Mouse (Mus musculus): Measurements from ENCODE around the gene Susd4.

Susd4 gene

DNA sequence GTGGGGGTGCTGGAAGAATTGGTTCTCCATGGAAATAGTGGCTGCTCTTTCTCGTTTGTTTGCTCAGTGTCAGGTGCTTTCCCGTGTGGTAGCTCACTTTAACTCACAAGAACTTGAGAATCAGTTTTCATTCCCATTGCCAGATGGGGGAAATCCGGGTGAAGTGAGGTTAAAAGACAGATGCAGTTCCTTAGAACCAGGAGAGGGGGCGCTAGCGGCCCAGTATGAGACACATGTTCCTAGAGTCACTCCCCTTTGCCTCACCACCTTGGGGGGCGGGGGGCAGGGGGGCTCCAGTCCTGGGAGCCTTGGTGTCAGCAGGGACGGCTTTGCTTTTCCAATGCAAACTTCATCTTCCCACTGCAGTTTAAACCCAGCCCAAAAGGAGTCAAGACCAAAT is 23.4 kb downstream of the Susd4 start:
- no peak for DNase-seq (ENCODE audit: low spot score)

DNA sequence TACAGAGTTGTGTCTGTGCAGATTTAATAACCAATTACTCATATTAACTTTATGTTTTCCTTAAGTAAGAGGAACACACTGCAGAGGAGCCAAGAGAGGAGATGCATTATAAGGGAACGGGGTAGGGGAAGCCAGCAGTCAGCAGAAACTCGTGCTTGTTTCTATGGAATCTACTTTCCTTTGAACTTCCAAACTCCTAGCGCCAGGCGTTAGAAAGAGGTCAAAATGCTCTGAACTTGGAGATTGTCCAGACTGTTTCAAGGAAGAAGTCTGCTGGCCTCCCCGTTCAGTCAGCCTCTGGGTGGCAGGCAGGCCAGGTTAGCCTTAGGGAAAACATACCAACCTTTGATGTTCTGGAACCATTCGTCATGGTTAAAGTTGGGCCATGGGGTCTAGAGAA is 25.2 kb downstream of the Susd4 start:
- no peak for DNase-seq (ENCODE audit: low spot score)

DNA sequence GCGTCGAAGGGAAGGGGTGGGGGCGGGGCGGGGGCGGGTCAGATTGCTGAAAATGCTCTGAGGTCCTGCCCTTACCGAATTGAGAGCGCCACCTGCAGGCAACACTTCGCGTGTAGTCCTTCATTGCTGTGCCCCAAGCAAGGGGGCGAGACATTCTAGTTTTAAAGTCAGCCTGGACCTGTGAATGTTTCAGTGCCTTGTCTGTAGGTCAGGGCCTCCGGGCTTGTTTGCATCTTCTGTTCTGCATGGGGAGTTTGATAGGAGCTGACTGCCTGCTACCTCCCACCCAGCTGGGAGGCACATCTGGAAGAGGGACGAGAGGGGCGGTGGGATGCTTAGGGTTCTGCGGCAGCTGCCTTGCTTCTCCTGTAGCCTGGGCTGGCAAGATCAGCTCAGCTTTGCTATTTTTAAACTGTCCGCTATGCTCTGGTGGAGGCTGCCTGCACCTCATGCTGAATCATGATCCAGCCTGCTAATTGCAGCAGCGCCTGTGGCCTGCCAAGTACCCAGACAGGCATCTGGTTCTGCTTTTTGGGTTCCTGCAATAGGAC is 28.9 kb downstream of the Susd4 start:
- peak; percentile 38 for DNase-seq (ENCODE audit: low spot score)

DNA sequence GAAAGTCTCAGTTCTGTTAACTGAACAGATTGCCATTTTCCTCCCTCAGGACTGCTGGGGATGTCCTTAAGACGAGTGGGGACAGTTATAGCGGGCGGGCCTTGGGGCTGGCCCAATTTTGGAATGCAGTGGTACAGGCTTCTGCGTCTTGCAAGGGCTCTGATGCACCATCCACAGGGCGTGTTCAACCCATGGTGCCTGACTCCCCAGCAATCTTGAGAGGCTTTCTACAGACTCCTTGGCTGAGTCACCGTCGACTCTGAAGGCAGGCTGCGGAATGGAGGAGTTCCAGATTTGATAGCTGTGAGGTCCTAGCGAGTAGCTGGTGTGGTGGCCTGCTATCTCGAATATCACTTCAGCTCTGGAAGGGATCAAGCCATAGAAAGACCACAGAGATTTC is 30.6 kb downstream of the Susd4 start:
- no peak for DNase-seq (ENCODE audit: low spot score)

DNA sequence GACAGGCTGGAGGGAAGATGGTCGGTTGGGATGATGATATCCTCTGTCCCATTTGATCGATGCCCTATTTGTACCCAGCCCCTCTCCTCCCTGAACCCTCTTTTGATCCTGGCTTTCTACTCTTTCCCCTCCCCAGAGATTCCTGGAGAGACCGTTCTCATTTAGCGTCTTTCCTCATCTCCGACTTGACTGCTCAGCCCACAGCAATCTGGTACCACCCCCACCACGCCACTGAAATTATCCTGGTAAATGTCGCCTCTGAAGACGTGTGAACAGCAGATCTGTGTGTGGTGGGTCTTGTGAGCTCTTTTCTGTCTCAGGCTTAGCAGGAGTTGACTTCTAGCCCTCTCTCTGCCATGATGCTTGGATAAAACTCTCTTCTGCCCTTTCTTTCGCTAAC is 31.0 kb downstream of the Susd4 start:
- no peak for DNase-seq (ENCODE audit: low spot score)

DNA sequence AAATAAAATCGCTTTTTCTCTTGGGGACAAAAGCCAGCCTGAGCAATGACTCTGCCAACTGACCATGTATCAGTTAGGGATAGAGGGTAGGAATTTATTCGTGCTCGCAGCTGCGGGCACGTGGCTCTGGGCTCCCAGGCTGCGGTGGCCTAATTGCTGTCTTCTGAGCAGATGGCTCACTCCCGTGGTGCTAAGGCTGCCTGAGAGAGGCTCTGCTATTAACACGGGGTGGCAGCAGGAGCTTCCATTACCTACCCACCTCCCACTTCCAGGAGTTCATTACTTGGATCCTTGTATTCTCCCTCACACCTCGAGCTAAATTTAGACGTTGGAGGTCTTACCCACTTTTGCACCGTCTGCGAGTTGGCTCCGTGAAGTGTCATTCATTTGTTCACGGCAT is 33.4 kb downstream of the Susd4 start:
- DNase-seq (ENCODE audit: low spot score), result no peak

DNA sequence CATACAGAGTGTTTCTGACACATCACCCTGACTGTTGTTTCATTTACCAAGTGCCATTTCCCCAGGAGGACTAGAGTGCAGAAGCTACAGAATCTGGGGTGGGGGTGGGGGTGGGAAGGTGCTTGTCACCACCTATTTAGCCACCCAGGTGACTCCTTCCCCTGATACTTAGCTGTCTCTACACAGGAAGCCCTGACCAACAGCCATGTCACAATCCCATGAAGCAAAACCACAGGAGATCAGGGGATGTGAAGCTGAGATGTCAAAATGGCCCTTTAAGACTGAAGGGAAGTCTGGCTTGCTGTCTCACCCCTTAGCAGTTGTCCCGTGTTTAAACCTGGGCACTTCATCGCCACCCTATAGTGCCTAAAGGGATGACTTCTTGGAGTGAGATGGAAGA is 37.9 kb downstream of the Susd4 start:
- no peak for DNase-seq (ENCODE audit: low spot score)

DNA sequence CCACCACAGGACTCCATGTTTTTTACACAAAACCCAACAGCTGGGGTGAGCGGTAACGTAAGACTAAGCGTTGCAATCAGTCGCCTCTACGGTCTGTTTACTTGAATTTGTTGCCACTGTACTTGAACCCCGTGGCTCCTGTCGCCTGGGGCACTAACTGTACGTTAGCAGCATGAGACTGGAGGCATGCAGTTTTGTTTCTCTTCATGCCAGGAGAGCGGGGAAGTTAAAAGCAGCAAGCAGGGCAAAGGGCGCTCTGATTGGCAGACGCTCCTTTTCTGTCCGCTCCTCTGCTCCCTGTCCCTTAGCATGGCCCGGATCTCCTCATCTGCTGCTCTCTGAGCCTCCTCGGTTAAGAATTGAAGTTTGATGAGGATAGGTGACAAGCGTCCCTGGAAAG is 39.2 kb downstream of the Susd4 start:
- no peak for DNase-seq (ENCODE audit: low spot score)

DNA sequence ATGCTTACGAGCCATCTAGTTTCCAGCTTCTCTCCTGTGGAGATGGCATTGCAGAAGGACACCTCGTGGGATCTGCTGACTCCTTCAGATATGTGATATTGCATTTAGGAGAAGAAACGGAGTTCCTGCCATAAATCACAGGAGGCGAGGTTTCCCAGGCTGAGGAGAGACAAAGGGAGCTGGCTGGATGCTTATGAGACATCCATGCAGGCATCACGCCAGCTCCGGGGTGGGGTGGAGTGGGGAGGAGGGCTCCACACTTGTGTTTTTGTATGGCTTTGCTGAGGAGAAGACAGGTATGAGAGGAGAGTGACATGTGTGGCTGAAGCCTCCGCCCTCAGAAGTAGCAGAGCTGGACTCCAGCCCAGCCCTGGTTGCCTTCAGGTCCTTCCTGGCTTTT is 50.3 kb downstream of the Susd4 start:
- DNase-seq (ENCODE audit: low spot score), result no peak

DNA sequence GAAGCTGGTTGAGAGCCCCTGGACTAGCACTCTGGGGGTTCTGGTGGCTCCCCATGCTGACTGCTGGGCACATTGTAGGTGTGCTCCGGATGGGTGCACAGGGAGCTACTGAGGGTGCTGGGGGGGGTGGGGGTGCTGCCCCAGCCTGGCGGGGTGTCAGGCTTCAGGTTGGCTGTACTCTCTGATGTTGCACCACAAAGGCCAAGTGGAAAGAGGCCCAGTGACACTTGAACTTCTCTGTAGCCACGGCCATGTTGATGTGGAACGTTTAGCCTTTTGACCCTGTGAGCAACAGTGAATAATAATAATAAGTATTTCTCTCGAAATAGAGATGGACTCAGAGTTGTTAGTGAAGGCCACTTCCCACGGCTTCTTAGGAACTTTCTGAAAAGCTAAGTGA is 50.9 kb downstream of the Susd4 start:
- no peak for DNase-seq (ENCODE audit: low spot score)

DNA sequence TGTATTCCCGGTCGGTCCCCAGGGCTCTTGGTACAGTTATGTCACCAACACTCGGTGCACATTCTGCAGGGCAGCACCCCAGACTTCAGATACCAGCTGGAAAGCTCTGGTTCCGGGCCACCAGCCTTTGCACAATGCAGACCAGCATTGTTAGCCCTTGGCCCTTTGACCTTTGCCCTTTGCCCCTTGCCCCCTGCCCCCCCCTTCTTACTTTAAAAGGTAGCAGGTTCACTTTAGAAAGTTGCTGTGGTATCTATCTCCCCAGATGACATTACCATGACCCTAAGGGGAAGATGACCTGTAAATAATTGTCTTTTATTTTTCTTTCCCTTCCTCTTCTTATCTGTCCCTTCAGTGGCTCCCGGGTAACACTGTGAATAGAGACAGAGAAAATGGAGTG is 53.4 kb downstream of the Susd4 start:
- no peak for DNase-seq (ENCODE audit: low spot score)

DNA sequence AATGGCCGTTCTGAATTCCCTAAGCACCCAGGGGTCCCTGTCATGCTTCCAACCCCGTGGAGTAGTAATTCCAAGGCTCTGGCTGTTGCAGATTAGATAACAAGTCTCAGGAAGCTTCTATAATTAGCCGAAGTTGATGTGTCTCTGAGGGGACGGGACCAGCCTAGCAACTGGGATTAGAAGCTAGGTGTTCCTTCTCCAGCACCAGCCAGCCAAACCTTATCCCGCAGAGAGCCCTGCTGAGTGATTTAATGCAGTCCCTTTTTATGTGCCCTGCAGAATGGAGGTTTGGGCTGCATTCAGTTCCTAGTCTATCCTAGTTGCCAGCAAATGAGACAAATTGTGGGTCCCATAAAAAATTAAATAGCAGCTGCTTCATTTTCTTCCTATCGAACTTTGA is 54.0 kb downstream of the Susd4 start:
- no peak for DNase-seq (ENCODE audit: low spot score)

DNA sequence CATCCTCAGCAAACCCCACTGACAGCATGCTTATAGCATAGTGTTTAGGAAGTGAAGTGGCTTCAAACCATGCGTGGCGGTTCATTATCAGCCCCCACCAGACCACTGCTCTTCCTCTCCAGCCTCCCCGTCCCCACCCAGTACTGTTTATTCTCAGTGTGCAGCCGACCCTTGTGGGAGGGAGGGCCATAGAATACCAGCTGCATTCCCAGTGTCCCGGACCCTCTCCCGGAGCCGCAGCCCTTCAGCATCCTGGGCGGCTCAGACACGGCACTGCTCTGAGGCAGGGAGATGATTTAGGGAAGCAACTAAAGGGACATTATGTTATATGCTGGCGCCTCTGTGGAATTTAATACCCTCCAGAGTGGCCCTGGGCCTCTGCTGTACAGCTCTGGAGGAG is 55.3 kb downstream of the Susd4 start:
- no peak for DNase-seq (ENCODE audit: low spot score)

DNA sequence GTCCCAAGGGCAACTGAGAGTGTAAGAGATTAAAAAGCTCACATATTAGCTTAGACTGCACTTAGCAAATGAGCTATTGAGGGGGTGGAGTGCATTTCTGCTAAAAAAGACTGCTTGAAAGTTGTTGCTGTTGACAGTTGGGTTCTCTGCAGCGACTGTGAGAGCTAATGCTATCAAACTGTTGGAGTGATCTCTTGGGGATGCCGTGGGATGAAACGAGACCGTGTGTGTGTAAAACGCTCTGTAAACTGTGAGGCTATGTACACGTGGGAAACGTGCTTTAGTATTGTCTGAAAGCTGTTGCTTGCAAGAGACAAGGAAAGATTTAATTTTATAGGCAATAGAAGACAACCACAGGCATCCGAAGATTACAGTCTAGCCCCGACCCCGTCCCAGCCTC is 59.1 kb downstream of the Susd4 start:
- DNase-seq (ENCODE audit: low spot score), result no peak

DNA sequence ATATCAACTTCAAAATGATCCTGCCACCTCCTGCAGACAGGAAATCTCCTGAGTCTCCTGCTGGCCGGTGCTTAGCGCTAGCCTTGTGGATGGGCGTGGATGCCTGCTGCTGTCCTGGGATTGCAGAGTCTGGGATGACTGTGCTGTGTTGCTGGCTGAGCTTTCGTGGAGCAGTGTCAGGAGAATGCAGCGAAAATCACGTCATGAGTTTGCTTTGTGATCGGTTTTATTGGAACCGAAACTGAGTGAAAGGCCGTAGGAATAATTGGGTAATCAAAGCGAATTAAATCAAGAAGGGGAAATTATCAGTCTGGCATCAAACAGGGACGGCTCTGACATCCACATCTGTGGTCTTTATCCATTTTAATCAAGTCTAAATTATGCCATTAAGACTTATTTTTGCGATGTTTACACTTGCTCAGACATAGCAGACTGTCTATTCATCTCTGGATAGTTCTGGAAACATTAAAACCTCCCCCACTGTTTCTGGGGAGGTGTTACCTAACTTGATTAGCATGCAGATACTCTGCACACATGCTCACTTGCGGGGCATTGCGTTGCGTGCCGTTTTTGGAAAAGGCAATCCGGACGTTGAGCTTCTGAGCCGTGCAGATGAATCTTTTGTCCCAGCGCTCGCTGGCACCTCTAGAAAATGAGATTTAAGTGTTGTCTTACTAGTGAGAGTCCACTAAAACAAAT is 60.2 kb downstream of the Susd4 start:
- DNase-seq (ENCODE audit: low spot score), result no peak

DNA sequence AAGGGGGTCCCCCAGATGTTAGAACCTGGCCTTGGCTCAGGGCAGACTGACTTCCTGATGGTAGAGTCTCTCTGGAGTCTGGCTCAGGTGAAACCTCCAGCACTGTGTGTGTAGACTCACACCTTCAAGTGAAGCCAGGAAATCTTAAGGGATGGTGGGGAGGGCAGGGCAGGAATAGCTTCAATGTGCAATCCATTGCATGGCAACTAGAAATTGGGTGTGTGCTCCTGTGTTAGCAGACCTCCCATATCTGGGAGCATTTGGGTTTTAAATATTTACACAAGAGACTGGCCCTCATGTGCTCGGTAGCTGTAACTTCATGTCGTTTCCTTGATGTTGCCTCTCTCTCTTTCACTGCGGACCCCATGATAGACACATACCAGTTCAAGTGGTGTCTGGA is 62.9 kb downstream of the Susd4 start:
- no peak for DNase-seq (ENCODE audit: low spot score)

DNA sequence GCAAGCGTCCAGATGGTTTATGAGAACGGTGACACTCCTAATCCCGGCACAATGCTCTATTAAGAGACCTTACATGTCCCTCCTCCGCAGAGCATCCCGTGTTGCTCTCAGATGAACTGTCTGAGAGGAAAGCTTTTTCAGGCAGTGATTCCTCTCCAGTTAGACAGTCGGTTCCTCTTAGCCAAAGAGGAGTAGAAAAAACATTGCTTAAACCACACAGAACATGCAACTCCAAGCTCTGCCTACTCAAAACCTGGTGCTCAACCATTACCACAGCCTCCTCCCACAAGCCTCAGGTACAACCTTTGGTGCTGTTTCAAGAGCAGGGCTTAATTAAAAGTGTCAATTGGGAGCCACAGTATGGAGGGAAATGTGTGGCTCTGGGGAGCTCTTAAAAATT is 74.4 kb downstream of the Susd4 start:
- DNase-seq (ENCODE audit: low spot score), result no peak

DNA sequence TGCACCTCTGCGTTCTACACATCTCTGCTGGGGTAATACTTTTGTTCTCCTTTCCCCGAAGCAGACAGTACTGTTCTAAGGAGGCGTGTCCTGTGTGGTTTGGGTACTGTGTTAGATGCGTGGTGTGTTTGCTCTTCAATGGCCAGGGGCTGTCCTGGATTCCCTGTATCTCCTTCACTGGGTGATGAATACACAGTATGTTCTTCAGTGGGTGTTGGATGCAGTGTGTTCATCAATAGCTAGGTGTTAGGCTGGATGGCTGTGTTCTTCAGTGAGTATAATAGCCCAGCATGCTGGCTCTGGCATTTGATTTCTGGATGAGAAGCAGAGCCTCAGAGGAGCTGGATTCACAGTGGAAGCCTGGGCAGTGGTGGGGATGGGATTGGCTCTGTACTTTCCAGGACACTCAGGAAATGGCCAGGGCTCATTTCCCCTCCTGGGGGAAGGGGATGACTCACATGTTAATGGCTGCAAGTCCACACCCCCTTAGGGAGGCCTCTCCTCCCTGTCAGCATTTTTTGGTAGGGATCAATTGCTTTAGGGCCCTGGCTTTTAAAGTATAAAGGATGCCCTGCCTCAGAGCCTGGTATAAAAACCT is 75.8 kb downstream of the Susd4 start:
- DNase-seq (ENCODE audit: low spot score), result no peak

DNA sequence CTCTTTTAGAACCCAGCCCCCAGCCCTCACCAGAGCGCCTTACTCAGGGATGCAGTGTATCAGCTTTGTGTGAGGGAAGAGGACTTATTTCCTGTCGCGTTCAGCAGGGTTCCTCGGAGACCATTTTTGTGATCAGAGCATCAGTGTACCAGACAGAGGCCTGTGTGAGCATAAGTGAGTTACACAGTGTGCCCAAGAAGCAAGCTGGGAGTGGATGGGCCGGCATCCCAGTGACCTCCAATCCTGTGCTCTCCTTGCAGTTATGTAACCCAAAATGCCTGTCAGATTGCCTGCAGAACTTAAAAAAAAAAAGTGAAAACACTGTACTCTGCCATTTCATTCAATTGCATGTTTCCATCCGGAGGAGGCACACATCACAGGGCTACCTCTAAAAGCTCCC is 76.4 kb downstream of the Susd4 start:
- no peak for DNase-seq (ENCODE audit: low spot score)

DNA sequence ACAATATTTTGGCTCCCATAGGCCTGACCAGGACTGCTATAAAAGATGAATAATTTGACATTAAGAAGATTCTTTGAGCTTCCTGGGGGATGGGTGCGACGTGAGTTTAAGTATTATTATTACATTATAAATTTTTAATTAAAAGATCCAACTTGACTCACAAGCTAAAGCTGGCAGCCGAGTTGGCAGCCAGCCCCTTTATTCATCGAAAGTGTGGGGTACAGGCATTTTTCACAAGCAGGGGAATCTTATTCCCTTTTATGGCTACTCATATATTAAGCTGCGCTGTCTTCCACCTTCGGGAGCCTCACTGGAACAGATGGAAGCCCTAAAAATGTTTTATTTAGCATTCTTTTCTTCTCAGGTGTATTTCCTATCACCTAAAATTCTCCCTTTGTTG is 76.9 kb downstream of the Susd4 start:
- DNase-seq (ENCODE audit: low spot score), result no peak

DNA sequence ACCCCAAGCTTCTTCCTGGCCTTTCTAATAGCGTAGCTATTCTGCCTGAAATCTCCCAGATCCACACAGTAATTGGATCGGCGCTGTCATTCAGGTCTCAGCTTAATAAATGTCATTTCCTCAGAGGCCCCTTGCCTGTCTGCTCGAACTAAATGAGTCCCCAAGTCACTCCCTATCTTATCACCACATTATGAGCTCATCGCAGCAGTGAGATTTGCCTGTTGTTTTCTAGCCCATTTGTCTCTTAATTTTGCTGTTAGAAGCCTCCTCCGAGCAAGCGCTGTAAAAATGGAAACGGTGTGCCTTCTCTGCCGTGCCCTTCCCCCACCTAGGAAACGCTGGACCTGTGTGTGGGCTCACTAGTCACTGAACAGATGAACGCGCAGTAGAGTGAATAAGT is 85.9 kb downstream of the Susd4 start:
- no peak for DNase-seq (ENCODE audit: low spot score)

DNA sequence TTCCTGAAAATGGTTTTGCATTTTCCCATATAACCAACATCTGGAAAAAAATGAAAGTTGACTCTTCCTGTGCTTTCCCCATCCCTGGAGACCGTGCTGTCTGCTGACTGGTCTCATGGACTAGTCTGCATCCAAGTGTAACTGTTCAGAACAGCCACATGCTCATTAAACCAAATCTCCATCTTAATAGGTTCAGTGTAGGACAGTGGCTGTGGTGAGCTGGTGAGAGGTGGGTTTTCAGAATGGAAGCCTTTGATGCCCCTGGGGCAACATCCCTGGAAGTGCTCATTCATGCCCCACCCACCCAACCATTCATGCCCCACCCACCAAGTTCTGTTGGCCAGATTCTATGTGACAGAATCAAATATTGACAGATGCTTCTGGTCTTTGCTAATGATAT is 86.4 kb downstream of the Susd4 start:
- DNase-seq (ENCODE audit: low spot score), result no peak

DNA sequence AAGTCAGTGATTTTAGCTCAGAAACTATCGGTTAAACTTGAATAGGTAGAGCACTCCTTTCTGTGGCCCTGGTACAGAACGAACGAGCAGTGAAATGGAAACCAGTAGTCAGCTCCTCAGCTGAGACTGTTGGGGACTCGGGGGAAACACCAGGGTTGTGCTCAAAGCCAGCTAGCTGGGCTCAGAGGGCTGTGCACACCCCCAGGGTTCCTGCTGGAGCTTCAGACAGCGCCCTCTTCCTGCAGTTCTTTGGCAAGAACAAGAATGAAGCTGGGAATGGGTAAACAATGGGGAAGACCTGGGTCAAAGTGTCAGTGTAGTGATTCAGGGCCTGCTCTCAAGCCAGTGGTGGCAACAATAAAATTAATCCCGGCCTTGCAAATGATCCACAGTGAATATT is 88.5 kb downstream of the Susd4 start:
- DNase-seq (ENCODE audit: low spot score), result no peak

DNA sequence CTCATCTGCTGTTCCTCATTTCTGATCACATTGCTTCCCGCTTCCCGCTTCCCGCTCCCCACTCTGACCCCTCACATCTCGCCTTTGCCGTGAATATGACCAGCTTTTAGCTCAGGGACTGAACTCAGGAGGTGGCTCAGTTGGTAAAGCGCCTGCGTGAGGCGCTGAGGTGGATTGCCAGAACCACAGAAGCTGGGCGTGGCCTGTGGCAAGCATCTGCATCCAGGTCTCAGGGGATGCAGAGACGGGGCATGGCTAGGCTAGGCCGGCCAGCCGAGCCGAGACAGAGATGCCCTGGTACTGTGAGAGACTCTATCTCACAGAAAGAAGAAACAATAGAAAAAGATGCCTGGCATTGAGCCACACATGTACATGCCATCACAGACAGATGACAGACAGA is 93.0 kb downstream of the Susd4 start:
- DNase-seq (ENCODE audit: low spot score), result no peak
